Mouse (Mus musculus) embryonic facial prominence, embryonic 10.5 days (tissue): ENCODE measurements around the gene Tdrd12. TPM values are rescaled to one million over a fixed set of nuclear protein-coding genes. Genes with fewer than 3 reads are reported as not detected.

ENCODE experiments used
- DNase-seq: peaks from one replicate; pipeline ENCODE4 v3.0.0-alpha.2; 2017; ENCODE audit warnings: low spot score
- H3K27ac ChIP-seq: fragments of 300-500 bp; sonication (generic); replicated peaks from 2 replicates; pipeline ENCODE4 v1.5.1; 2016; ENCODE audit warnings: mild to moderate bottlenecking
- H3K27me3 ChIP-seq: fragments of 300-500 bp; sonication (generic); replicated peaks from 2 replicates; pipeline ENCODE4 v1.6.1; 2016; ENCODE audit warnings: low read depth, mild to moderate bottlenecking; ENCODE audit not compliant: poor library complexity, severe bottlenecking
- H3K36me3 ChIP-seq: fragments of 300-500 bp; sonication (generic); replicated peaks from 2 replicates; pipeline ENCODE4 v1.6.1; 2016; ENCODE audit warnings: mild to moderate bottlenecking, moderate library complexity
- H3K4me1 ChIP-seq: fragments of 300-500 bp; sonication (generic); 2 replicates; pipeline ENCODE4 v1.6.1; 2016
- H3K4me3 ChIP-seq: fragments of 300-500 bp; sonication (generic); 2 replicates; pipeline ENCODE4 v1.5.1; 2016; ENCODE audit warnings: mild to moderate bottlenecking, moderate library complexity
- H3K9me3 ChIP-seq: fragments of 300-500 bp; sonication (generic); 2 replicates; pipeline ENCODE4 v1.6.1; 2016; ENCODE audit warnings: mild to moderate bottlenecking
- WGBS: fragments of 180-500 bp; shearing (Covaris S2); methylation state at CpG from one replicate; pipeline ENCODE4 v1.1.7; 2016; 5-methylcytosine and 5-hydroxymethylcytosine counted together
- polyA plus RNA-seq: library from polyadenylated mRNA; unstranded; fragments of >200 nt; fragmentation: Nextera tagmentation; extraction: Ambion mirVana; gene quantifications from 2 replicates; pipeline ENCODE4 v1.2.1, GENCODE M21; 2016

Tdrd12 gene
- polyA plus RNA-seq, 1 experiment from 2014 or later: 0.71 TPM

- Histone ChIP-seq H3K9me3 (no peaks in the 10 kb centered on the region), H3K36me3 (no peaks in the 10 kb centered on the region), H3K27me3 (no peaks in the 10 kb centered on the region), H3K27ac (no peak overlapping the region), H3K4me3 (no peak overlapping the region), H3K4me1 (no peaks in the 10 kb centered on the region)
- no peak for DNase-seq
- WGBS: 46% methylated on average over 4 of the region's 4 CpGs
These were observed 66.8 kb downstream of the Tdrd12 start for GRCm38 (mm10) chr7:35470794-35471193.

- H3K4me1 ChIP-seq: no peaks in the 10 kb centered on the region
- DNase-seq: no peak
- H3K4me3 ChIP-seq: no peak overlapping the region
- WGBS: 73% methylated on average over 2 of the region's 2 CpGs
- H3K27ac ChIP-seq: no peak overlapping the region
- H3K9me3 ChIP-seq: no peaks in the 10 kb centered on the region
- H3K27me3 ChIP-seq: no peaks in the 10 kb centered on the region
- H3K36me3 ChIP-seq: no peaks in the 10 kb centered on the region
These were observed 69.7 kb downstream of the Tdrd12 start for GRCm38 (mm10) chr7:35467856-35468255.

GRCm38 (mm10) chr7:35465027-35465426 is 72.5 kb downstream of the Tdrd12 start:
- DNase-seq: no peak
- 94% methylated on average over 5 of the region's 5 CpGs for WGBS
- H3K27me3 ChIP-seq: no peaks in the 10 kb centered on the region
- H3K9me3 ChIP-seq: no peaks in the 10 kb centered on the region
- H3K4me3 ChIP-seq: no peak overlapping the region
- no peaks in the 10 kb centered on the region for H3K36me3 ChIP-seq
- H3K27ac ChIP-seq: no peak overlapping the region
- no peaks in the 10 kb centered on the region for H3K4me1 ChIP-seq

GRCm38 (mm10) chr7:35460971-35461370 is 76.6 kb downstream of the Tdrd12 start:
- H3K4me1 ChIP-seq: no peaks in the 10 kb centered on the region
- no peaks in the 10 kb centered on the region for H3K27me3 ChIP-seq
- 85% methylated on average over 4 of the region's 4 CpGs for WGBS
- H3K27ac ChIP-seq: no peak overlapping the region
- DNase-seq: no peak
- H3K9me3 ChIP-seq: no peaks in the 10 kb centered on the region
- H3K36me3 ChIP-seq: no peaks in the 10 kb centered on the region
- H3K4me3 ChIP-seq: no peak overlapping the region

GRCm38 (mm10) chr7:35456091-35456814 is 81.3 kb downstream of the Tdrd12 start:
- no peaks in the 10 kb centered on the region for H3K4me1 ChIP-seq
- H3K4me3 ChIP-seq: no peak overlapping the region
- no peaks in the 10 kb centered on the region for H3K27me3 ChIP-seq
- no peak for DNase-seq
- H3K27ac ChIP-seq: no peak overlapping the region
- H3K9me3 ChIP-seq: no peaks in the 10 kb centered on the region
- 79% methylated on average over 4 of the region's 4 CpGs for WGBS
- H3K36me3 ChIP-seq: no peaks in the 10 kb centered on the region

- no peaks in the 10 kb centered on the region for H3K27me3 ChIP-seq
- peaks cover 20% of the 10 kb centered on the region for H3K4me1 ChIP-seq
- H3K4me3 ChIP-seq: no peak overlapping the region
- no peak for DNase-seq
- H3K27ac ChIP-seq: no peak overlapping the region
- 72% methylated on average over 7 of the region's 7 CpGs for WGBS
- no peaks in the 10 kb centered on the region for H3K36me3 ChIP-seq
- no peaks in the 10 kb centered on the region for H3K9me3 ChIP-seq
These were observed 88.7 kb downstream of the Tdrd12 start for GRCm38 (mm10) chr7:35448867-35449266.

- 26% methylated on average over 15 of the region's 15 CpGs for WGBS
- Histone ChIP-seq H3K9me3 (no peaks in the 10 kb centered on the region), H3K4me3 (no peak within 1 kb of the TSS), H3K36me3 (no peaks in the 10 kb centered on the region), H3K4me1 (peaks cover 20% of the 10 kb centered on the region), H3K27me3 (no peaks in the 10 kb centered on the region), H3K27ac (peak within 1 kb of the TSS; percentile 54)
- peak; percentile 28 for DNase-seq
These were observed 89.3 kb downstream of the Tdrd12 start, which contains the start of gene Slc7a9 for GRCm38 (mm10) chr7:35447996-35448846. TSS of gene Slc7a9 (plus strand) at chr7:35448796.

GRCm38 (mm10) chr7:35447501-35447900 is 90.0 kb downstream of the Tdrd12 start:
- H3K36me3 ChIP-seq: no peaks in the 10 kb centered on the region
- no peaks in the 10 kb centered on the region for H3K27me3 ChIP-seq
- H3K4me1 ChIP-seq: peaks cover 20% of the 10 kb centered on the region
- DNase-seq: peak; percentile 16
- no peak overlapping the region for H3K27ac ChIP-seq
- H3K4me3 ChIP-seq: no peak overlapping the region
- 26% methylated on average over 4 of the region's 4 CpGs for WGBS
- no peaks in the 10 kb centered on the region for H3K9me3 ChIP-seq

GRCm38 (mm10) chr7:35435266-35435665 is 102.3 kb downstream of the Tdrd12 start:
- no peaks in the 10 kb centered on the region for H3K27me3 ChIP-seq
- no peak for DNase-seq
- 83% methylated on average over 9 of the region's 9 CpGs for WGBS
- no peaks in the 10 kb centered on the region for H3K9me3 ChIP-seq
- H3K36me3 ChIP-seq: peaks cover 95% of the 10 kb centered on the region
- no peak overlapping the region for H3K27ac ChIP-seq
- no peaks in the 10 kb centered on the region for H3K4me1 ChIP-seq
- H3K4me3 ChIP-seq: no peak overlapping the region

GRCm38 (mm10) chr7:35428146-35428545 is 109.4 kb downstream of the Tdrd12 start:
- H3K27ac ChIP-seq: no peak overlapping the region
- DNase-seq: no peak
- peaks cover 91% of the 10 kb centered on the region for H3K36me3 ChIP-seq
- no peak overlapping the region for H3K4me3 ChIP-seq
- H3K27me3 ChIP-seq: no peaks in the 10 kb centered on the region
- H3K9me3 ChIP-seq: no peaks in the 10 kb centered on the region
- WGBS: 94% methylated on average over 10 of the region's 10 CpGs
- no peaks in the 10 kb centered on the region for H3K4me1 ChIP-seq

- 91% methylated on average over 10 of the region's 10 CpGs for WGBS
- Histone ChIP-seq H3K27ac (no peak overlapping the region), H3K4me1 (no peaks in the 10 kb centered on the region), H3K4me3 (no peak overlapping the region), H3K36me3 (peaks cover 93% of the 10 kb centered on the region), H3K27me3 (no peaks in the 10 kb centered on the region), H3K9me3 (no peaks in the 10 kb centered on the region)
- DNase-seq: no peak
These were observed 114.5 kb downstream of the Tdrd12 start for GRCm38 (mm10) chr7:35423071-35423470.
